Mouse (Mus musculus) kidney, postnatal 0 days (tissue): ENCODE measurements around the gene Igfn1. TPM values are rescaled to one million over a fixed set of nuclear protein-coding genes. Genes with fewer than 3 reads are reported as not detected.
A peak's percentile ranks its signal among the peaks of the same experiment; 100 is the strongest.

Experiments
- ATAC-seq: fragments of 200-750 bp; cut with Nextera tagmentation; replicated peaks from 2 replicates; pipeline ENCODE4 v1.8.0; 2017; ENCODE audit warnings: low read depth, moderate number of reproducible peaks, moderate TSS enrichment, moderate library complexity; ENCODE audit not compliant: low FRiP score
- DNase-seq: peaks from one replicate; pipeline ENCODE4 v3.0.0-alpha.2; 2016; ENCODE audit warnings: low spot score
- H3K27ac ChIP-seq: fragments of 300-500 bp; sonication (generic); 2 replicates; pipeline ENCODE4 v1.5.1; 2014; ENCODE audit warnings: mild to moderate bottlenecking
- H3K27me3 ChIP-seq: fragments of 300-500 bp; sonication (generic); 2 replicates; pipeline ENCODE4 v1.6.1; 2014; ENCODE audit warnings: low read length, mixed read lengths; ENCODE audit not compliant: insufficient read depth
- H3K36me3 ChIP-seq: fragments of 300-500 bp; sonication (generic); 2 replicates; pipeline ENCODE4 v1.6.1; 2014; ENCODE audit warnings: low read length, mixed read lengths; ENCODE audit not compliant: insufficient read depth
- H3K4me1 ChIP-seq: fragments of 300-500 bp; sonication (generic); replicated peaks from 2 replicates; pipeline ENCODE4 v1.6.1; 2014; ENCODE audit warnings: antibody characterized with exemption, low read length, mixed read lengths; ENCODE audit not compliant: insufficient read depth
- H3K4me2 ChIP-seq: fragments of 300-500 bp; sonication (generic); 2 replicates; pipeline ENCODE4 v1.6.1; 2014; ENCODE audit warnings: mild to moderate bottlenecking, low read length, moderate library complexity, mixed read lengths
- H3K4me3 ChIP-seq: fragments of 300-500 bp; sonication (generic); replicated peaks from 2 replicates; pipeline ENCODE4 v1.5.1; 2014; ENCODE audit warnings: low read depth, low read length
- H3K9ac ChIP-seq: fragments of 300-500 bp; sonication (generic); 2 replicates; pipeline ENCODE4 v1.6.1; 2014; ENCODE audit warnings: low read depth, low read length
- H3K9me3 ChIP-seq: fragments of 300-500 bp; sonication (generic); replicated peaks from 2 replicates; pipeline ENCODE4 v1.6.1; 2016; ENCODE audit warnings: low read length, inconsistent platforms, mixed read lengths
- CTCF ChIP-seq: IDR thresholded peaks from 2 replicates; pipeline ENCODE4 v1.5.1; 2016; ENCODE audit warnings: antibody characterized with exemption, low read depth, mild to moderate bottlenecking, moderate library complexity
- WGBS: fragments of 180-500 bp; shearing (Covaris S2); extraction: QIAGEN DNeasy Blood & Tissue Kit; methylation state at CpG from one replicate; pipeline ENCODE4 v1.1.7; 2014; 5-methylcytosine and 5-hydroxymethylcytosine counted together
- polyA plus RNA-seq: library from polyadenylated mRNA; unstranded; fragments of >200 nt; fragmentation: Nextera tagmentation; extraction: Ambion mirVana; gene quantifications from 2 replicates; pipeline ENCODE4 v1.2.1, GENCODE M21; 2015

Igfn1 gene
- polyA plus RNA-seq, 1 experiment from 2014 or later = 0.25 TPM

DNA sequence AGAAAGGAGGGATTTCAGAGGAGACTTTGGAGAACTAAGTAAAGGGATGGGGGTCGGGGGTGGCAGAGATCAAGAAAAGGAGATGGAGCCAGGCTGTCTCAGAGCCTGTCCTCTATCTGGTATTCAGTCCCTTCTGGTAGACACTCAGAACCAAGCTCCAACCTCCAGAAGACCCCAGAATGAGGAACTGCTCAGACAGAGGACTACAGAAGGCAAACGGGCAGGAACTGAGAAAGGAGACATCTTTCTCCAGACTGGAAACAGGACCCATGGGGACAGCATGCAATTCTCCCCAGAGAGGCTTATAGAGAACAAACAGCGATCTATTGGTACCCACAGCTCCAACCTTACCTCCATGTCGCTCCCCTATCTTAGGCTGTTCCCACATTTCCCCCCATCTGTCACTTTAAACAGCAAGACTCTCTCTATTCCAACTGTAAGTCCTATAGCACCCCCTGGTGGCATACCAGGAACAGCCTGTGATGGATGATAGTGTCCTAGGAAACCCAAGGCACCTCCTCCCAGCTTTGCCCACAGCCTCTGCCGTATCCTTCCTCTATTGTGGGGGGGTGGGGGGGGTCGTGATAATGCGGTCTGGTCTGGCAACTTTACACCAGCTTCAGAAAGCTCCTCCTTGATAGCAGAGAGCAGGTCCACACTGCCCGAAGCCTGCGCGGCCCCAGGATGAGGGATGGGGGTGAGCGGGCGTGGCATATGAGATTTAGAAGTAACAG is 61.4 kb downstream of the Igfn1 start:
- Histone ChIP-seq H3K4me1 (no peaks in the 10 kb centered on the region), H3K27me3 (no peaks in the 10 kb centered on the region), H3K9me3 (no peaks in the 10 kb centered on the region), H3K36me3 (no peaks in the 10 kb centered on the region), H3K4me2 (no peak overlapping the region), H3K4me3 (no peak overlapping the region), H3K27ac (no peak overlapping the region), H3K9ac (no peak overlapping the region)
- DNase-seq = peak; percentile 93
- WGBS = 46% methylated on average over 12 of the region's 12 CpGs
- peak; percentile 52; the same call in 1 of the 2 replicates for ATAC-seq
- peak; percentile 87 for TF ChIP-seq CTCF

DNA sequence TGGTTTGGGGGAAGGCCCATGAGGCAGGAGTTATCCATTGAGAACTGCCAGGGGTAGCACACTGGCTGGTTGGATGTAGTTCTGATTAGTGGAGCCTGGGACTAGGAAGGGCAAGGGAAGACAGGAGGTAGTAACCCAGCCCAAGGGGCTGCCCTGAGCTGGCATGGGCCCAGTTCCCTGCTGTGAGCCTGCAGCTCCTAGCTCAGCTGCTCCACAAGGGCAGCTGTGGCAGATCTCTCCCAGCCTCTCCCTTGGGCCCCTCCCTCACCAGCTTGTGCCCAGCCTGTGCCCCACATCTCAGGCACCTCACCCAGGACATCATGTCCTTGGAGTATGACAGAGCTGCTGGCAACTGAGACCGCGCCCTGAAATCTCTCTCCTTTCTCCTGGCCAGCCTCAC is 62.4 kb downstream of the Igfn1 start:
- no peak overlapping the region for H3K27ac ChIP-seq
- no peaks in the 10 kb centered on the region for H3K4me1 ChIP-seq
- H3K27me3 ChIP-seq = no peaks in the 10 kb centered on the region
- ATAC-seq (no peak), DNase-seq (no peak)
- no peaks in the 10 kb centered on the region for H3K9me3 ChIP-seq
- H3K36me3 ChIP-seq = no peaks in the 10 kb centered on the region
- H3K4me3 ChIP-seq = no peak overlapping the region
- 96% methylated on average over 2 of the region's 2 CpGs for WGBS
- no peak overlapping the region for H3K4me2 ChIP-seq
- TF ChIP-seq CTCF = no peak
- no peak overlapping the region for H3K9ac ChIP-seq

DNA sequence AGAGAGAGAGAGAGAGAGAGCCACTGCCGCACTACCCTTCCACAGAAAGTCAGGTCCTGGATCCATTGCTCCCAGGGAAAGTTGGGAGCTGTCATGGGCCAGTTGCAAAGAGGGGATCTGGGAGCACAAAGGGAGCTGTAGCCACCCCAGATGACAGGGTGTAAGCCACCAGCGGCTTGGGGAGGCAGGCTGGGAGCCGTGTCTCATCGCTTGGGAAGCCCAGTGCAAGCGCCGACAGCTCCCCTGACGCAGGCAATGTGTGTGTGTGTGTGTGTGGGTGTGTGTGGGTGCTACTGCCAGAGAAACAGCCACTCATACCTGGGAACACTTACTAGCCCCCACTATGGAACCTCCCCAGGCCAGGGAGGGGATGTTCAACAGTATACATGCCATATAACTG is 64.0 kb downstream of the Igfn1 start:
- TF ChIP-seq CTCF = no peak
- no peaks in the 10 kb centered on the region for H3K36me3 ChIP-seq
- no peak overlapping the region for H3K27ac ChIP-seq
- no peak overlapping the region for H3K4me3 ChIP-seq
- no peak overlapping the region for H3K9ac ChIP-seq
- WGBS = 32% methylated on average over 7 of the region's 7 CpGs
- no peak overlapping the region for H3K4me2 ChIP-seq
- no peaks in the 10 kb centered on the region for H3K4me1 ChIP-seq
- ATAC-seq = no peak
- no peak for DNase-seq
- no peaks in the 10 kb centered on the region for H3K27me3 ChIP-seq
- no peaks in the 10 kb centered on the region for H3K9me3 ChIP-seq

DNA sequence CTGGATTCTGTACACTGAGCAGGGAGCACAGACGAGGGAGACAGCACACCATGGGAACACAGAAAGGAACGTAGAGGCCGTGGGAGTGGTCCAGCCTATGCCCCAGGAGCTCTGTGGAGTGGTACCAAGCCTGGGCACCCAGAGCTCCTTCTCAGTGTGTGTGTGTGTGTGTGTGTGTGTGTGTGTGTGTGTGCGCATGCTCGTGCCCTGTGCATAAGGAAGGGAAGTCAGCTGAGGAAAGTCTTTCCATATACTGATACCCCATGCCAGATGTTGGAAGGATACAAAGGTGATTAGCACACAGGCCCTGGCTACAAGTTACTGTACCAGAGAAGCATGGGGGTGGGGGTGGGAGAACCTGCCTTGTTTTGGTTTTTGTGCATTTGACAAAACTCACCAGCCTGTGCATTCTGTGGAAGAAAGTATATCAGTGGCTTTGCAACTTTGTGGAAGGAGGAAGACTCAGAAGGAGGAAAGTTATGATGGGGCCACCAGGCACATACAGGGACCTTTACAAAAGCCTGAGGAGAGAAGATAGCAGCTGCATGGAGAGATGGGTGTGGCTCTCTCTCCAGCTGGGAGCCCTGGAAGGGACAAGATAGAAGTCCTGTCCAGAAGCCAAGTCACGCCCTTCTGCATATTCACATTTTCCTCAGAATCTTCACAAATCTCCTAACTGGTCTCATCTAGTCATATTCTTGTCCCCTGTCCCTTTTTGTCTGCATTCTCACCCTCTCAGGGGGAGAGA is 64.7 kb downstream of the Igfn1 start:
- no peaks in the 10 kb centered on the region for H3K27me3 ChIP-seq
- H3K9ac ChIP-seq = no peak overlapping the region
- H3K36me3 ChIP-seq = no peaks in the 10 kb centered on the region
- H3K4me3 ChIP-seq = no peak overlapping the region
- H3K27ac ChIP-seq = no peak overlapping the region
- 69% methylated on average over 6 of the region's 6 CpGs for WGBS
- no peak for DNase-seq
- no peaks in the 10 kb centered on the region for H3K9me3 ChIP-seq
- TF ChIP-seq CTCF = no peak
- H3K4me1 ChIP-seq = no peaks in the 10 kb centered on the region
- no peak for ATAC-seq
- H3K4me2 ChIP-seq = no peak overlapping the region

DNA sequence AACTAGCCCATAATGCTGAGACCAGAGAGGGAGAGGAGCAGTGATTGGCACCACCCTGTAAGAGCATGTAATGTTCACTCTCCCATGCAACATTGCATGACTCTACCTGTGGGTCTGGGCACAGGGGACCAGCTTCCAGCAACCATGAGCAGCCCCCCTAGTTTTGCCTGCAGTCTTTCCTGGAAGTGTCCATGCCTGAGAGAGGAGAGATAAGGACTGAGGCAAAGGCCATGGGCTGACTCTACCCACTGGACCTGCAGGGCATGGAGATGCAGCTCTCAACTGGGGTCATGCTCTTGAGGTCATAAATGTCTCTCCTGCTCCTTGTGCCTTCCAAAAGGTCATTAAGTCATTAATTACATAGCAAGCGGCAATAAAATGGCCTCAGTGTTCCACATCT is 70.1 kb downstream of the Igfn1 start:
- WGBS = 64% methylated on average over 1 of the region's 1 CpGs
- Histone ChIP-seq H3K4me1 (no peaks in the 10 kb centered on the region), H3K27ac (no peak overlapping the region), H3K4me2 (no peak overlapping the region), H3K9me3 (no peaks in the 10 kb centered on the region), H3K9ac (no peak overlapping the region), H3K27me3 (no peaks in the 10 kb centered on the region), H3K36me3 (no peaks in the 10 kb centered on the region), H3K4me3 (no peak overlapping the region)
- no peak for DNase-seq
- TF ChIP-seq CTCF = no peak
- ATAC-seq = no peak

DNA sequence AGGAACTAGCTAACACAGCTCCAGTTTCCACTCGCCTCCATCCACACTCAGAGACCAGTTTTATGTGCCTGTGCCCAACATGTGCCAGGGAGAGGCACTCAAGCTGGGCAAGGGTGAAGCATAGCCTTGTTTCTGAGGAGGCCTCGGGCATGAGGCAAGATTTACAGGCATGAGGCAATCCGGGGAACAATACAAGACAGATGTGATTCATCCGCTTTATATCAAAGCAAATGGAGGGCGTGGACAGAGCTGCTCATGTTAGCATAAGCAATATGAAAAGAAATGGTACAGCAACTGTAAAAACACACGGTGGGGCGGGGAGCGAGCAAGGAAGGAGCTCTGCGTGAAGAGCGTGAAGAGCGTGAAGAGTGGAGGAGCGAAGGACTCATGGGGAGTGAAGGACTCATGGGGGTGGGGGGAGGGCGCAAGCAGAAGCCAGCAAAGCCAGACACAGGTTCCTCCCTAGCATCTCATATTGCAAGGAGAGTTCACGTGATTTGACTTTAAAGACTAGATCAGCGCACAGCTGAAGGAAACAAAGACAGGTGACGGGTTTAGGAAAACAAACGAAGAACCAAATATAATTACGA is 72.3 kb downstream of the Igfn1 start:
- Histone ChIP-seq H3K9ac (no peak overlapping the region), H3K4me1 (no peaks in the 10 kb centered on the region), H3K9me3 (no peaks in the 10 kb centered on the region), H3K27me3 (no peaks in the 10 kb centered on the region), H3K4me2 (no peak overlapping the region), H3K36me3 (no peaks in the 10 kb centered on the region), H3K27ac (no peak overlapping the region), H3K4me3 (no peak overlapping the region)
- no peak for TF ChIP-seq CTCF
- ATAC-seq = peak; percentile 59; the same call in 1 of the 2 replicates
- 39% methylated on average over 18 of the region's 18 CpGs for WGBS
- DNase-seq = peak; percentile 61
